Mouse (Mus musculus) heart, adult 11 months (tissue): Measurements from ENCODE around the gene Flt3l.

Experiments
- DNase-seq: peaks from one replicate; pipeline ENCODE4 v3.0.0; 2022

Gene Flt3l

DNA sequence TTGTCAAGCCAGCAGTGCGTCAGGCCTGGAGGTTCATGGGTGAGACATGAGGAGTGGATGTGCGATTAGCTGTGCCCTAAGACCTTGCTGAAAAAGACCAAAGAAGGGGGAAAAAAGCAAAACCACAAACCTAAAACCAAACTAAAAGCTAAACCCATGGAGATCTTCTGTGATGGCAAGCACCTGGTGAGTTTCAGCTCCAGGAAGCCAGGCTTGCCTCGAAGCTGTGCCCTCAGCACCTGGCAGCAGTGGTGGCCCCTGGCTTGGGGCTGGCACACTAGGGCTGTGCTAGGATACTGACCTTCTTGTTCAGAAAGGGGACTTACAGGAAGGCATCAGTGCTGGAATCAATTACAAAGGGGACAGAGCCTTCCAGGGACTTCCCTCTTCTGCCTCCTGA is 5.1 kb upstream of the Flt3l start:
- DNase-seq = no peak

DNA sequence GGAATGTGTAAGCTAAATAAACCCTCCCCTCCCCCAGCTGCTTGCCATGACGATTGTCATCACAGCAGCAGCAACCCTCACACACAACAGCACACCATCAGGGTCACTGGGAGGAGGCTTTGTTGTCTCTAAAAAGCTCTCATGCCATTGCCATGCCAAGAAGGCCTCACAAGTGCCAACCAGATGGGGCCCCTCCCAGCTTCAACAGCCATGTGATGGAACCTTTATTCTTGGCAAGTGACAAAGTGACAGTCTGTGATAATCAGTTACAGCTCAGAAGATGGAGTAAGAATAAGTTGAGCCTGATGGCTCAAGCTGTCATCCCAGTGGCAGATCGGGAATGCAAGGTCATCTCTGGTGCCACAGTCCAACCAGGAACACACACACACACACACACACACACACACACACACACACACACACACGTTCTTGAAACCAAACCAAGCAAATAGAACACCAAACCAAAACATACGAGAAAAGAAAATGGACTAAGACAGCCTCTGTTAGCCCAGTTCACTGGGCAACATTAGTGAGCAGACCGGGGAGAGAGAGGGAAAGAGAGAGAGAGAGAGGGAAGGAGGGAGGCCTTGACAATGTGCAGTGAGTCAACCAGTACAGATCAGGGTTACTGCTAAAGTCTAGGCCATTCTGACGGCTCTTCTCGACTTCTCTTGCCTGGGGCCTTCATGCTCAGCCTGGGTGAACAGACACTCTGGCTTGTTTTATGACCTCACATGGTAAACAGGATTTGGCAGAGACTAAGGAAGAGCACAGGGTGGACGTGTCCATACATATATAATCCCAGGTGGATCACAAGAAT is 3.9 kb upstream of the Flt3l start:
- no peak for DNase-seq

DNA sequence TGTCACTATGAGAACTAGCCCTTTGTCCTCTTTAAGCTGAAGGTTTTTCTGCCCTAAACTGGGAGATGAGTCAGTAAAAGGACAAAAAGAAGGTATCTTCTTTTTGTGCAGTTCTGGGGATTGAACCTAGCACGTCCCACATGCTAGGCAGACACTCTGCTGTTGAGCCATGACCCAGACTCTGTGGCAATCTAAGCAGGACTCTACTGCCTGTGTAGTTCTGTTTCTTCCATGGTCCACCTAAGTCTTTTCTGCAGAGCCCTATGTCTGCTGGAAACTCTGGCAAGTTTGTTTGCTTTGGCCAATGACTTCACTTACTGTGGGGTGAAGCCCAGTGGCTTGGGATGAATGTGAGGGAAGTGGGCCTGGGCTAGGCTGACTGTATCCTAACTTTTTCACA is 2.2 kb upstream of the Flt3l start:
- no peak for DNase-seq

DNA sequence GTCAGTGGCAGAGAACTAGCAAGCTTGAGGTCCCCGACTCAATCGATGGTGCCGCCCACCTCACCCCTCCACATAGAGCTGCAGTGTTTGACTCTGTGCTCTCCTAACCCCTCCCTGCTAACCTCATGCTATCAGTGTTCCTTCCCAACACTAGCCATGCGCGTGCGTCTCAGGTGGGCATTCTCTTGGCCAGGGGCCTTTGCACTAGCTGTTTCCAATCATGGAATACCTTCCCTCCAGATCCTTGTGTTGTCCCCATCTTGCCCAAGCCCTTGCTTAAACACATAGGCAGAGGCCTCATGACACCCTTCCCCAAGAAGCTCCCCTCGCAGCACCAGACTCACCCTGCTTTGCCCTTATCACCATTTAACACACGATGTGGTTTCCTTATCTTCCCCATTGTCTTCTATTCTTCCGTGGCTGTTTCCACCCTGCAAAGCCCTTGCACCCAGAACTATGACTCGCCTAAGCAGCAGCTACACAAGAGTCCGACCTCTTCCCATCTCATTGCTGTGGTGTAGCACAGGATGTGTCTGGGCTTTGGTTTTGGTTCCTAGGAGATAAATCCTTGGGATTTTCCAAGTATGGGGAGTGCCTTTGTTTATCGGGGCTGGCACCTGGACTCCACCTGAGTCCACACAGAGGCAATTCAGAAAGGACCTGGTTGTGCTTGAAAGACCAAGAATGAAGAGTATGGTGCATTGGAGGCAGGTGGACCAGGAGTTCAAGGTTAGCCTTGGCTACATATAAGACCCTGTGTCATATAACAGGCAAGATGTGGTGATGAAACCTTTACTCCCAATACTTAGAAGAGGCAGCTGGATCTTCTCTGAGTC is 1.2 kb upstream of the Flt3l start:
- peak; percentile 92 for DNase-seq

DNA sequence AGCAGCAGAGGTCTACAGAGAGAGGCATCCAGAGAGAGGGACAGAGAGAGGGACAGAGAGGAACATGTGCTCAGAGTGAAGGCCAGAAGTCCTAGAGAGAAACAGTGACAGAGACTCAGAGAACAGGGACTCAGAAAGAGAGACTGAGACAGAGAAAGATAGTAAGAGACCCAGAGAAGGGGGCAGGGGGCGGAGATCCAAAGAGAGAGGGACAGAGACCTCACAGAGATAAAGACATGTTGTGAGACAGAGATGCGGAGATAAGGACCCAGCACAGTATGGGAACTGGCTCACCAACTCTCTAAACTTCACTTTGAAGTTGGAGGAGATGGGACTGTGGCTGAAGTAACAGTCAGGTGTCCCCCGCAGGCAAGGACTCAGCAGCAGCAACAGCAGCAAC is 862 bp downstream of the Flt3l start:
- DNase-seq = peak; percentile 90

DNA sequence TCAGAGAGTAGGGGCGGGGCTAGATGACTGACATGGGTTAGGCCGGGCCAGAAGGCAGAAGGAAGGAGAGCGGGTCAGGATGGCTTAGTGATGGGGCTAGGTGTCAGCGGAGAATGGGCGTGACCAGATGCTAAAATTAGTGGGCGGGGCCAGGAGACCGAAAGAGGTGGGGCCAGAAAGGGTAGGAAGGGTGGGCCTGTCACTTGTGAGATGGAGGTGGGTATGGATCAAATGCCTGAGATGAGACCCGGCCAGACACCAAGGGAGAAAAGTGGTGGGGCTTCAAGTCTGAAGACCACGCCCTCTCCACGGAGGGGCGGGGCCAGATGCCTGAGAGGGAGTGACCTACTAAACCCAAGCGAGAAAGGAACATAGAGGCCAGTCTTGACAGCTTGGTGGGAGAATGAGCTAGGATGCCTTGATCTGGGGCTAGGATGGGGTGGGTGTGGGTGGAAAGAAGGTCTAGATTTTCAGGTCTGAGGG is 1.6 kb downstream of the Flt3l start:
- peak; percentile 97 for DNase-seq

DNA sequence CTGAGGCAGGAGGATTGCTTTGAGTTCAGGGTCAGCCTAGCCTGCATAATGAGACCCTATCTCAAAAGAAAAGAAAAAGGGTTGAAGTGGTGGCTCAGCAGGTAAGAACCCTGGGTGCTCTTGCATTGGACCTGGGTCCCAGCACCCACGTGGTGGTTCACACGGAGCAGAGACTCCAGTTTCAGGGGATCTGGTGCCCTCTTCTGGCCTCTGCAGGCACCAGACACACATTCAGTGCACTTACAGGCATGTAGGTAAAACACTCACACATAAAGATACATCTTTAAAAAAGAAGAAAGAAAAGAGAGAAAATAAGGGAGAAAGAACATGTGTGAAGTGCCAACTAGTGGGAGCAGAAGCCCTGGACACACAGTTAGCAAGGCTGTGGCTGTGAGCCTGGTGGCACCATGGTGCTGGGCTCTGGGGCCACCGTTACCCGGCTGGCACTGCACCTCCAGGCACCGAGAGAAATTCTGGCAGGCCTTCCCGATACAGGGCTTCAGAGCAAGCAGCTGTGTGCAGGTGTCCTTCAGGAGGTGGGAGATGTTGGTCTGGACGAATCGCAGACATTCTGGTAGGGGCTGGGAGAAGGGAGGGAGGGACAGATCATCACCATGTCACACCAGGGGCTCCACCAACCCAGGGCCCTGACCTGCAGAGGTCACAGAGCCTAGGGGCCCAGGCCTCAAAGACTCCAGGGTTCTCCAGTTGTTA is 2.6 kb downstream of the Flt3l start:
- DNase-seq = peak; percentile 91

DNA sequence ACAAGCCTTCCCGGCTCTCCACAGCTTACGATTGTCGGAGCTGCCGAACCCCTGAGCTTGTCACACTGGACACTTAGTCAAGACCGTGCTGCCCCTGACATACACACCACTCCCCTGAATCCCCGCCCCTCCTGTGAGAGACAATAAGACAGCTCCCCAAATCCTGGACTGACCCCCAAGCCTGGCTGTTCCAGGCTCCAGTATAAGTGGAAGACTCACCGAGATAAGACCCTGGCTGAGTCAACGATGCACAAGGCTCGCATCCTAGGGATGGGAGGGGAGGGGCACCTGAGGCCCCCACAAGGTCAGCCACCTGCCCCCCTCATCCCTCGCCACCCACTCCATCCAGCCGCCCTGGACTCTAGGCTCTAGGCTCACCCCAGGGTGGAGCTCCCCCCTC is 4.4 kb downstream of the Flt3l start:
- peak; percentile 92 for DNase-seq

DNA sequence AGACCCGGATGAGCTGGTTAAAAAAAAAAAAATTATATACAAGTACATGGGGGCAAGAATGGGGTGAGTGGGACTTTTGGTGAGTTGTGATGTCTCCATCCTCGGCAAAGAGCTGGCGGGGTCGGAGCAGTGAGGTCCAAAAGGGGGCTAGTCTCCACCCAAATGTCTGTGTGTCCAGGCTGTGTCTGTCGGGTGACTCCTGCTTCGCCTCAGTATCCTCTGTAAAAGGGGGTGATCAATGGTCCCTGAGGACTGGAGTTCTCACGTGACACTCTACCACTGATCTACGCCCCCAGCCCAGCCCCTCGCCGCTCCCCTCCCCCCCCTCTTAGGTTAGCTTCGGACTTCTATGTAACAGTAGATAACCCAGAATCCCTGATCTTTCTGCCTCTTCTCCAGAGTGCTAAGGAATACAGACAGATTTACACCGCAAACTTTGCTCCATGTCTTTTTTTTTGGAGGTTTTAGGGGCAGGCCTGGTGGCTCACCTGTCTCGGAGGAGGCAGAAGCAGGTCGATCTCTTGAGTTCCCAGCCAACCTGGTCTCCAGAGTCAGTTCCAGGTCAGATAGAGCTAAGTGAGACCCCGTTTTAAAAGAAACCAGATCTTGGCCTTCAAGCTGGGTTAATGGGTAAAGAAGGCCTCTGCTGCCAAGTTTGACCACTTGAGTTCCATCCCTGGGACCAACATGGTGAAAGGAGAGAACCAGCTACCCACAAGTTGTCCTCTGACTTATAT is 6.3 kb downstream of the Flt3l start:
- peak; percentile 95 for DNase-seq

DNA sequence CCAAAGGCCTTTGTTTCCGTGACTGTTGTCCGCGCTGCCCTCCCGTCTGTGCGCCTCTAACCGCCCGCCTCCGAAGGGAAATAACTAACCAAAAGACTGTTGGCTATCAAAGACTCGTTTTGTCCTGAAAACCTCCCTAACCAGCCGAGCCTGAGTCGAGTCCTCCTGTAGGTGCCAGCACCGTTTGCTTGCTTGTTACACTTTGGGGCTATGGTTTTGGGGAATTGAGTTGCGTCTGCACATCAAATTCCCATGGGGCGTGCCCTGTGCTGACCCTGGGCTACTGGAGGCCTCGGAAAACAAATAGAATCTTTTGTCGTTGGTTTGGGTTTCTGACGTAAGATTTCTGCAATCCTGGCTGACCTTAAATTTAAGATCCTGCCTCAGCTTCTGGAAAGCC is 6.9 kb downstream of the Flt3l start:
- DNase-seq = no peak

DNA sequence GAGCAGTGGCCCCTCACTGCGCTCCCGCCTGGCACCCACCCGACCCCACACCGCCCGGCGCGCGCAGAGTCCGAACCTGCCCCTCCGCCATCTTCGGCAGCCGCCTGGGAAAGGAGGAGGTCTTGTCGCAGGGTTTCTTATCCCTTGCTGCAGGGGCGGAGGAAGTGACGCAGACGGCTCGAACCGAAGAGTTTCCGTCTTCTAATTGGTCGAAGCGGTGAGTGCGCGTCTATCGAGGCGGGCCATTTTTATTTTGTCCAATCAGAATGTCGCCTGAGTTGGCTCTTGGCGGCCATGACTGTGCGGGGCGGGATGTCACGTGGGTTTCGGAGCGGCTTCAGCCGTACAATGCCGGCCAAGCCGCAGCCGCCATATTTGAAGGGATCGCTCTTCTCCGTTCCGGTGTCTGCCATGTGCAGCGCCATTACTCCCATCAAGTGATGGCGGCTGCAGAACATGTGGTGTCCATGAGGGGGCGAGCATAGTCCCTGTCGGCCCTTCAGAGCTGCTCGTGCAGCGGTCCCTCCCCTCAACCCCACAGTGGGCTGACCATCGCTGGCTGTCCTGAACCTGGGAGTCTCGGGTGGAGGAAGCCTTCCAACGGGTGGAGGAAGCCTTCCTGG is 7.5 kb downstream of the Flt3l start, which contains the start of gene Rpl13a:
Rpl13a (minus strand) TSS at position 138 of the 623 bp plus-strand sequence.
- peak; percentile 100 for DNase-seq

DNA sequence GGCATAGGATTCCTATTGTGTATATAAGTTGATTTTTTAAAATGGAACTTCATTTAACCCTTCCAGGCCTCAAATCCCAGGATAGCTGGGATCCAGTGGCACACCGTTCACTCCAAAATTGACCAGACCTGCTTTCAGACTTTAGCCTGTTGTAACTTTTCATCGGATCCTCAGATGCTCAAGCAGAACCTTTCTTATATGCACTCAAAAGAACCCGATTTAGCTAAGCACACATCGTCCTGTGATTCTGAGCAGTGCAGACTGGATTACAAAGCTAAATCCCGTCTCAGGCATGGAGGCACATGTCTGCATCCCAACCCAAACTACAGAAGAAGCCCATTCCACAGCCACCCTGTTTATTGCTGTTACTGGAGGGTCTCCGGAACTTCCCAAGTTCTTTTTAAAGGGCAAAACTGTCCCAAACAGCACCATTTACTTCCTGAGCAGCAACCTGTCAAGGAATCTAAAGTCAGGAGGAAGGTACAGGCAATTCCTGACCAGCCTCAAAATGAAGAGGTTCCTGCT is 8.5 kb downstream of the Flt3l start:
- no peak for DNase-seq

DNA sequence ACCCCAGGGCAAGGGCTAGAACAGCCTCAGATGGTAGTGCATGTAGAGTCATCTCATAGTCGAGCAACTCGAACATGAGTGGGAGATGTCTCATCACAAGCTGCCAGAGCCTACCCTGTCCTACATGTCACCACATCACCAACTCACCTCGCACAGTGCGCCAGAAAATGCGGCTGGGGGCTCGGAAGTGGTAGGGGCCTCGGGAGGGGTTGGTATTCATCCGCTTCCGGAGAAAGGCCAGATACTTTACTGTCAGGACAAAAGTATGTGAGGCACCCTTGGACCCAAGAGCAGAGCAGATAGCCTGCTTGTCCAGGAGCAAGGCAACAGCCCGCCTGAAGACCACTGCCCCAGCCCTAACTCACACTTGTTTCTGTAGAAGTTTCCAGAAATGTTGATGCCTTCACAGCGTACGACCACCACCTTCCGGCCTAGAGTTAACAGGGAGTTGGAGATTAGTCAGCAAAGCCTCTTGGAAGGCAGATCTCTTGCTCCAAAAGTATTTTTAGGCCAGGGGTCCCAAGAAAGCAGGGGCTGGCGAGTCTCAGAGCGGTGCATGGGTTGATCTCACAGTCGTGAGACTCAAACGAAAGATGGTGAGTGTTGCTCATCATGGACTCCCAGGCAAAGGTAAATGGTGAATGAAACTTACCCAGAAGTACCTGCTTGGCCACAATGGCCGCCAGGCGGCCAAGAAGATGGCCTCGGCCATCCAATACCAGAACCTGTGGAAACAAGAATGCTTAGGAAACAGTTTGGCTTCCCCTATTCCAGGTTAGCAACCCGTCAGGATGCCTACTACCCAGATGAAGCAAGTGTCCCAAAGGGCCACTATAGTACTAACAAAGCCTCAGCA is 9.2 kb downstream of the Flt3l start:
- peak; percentile 90 for DNase-seq

DNA sequence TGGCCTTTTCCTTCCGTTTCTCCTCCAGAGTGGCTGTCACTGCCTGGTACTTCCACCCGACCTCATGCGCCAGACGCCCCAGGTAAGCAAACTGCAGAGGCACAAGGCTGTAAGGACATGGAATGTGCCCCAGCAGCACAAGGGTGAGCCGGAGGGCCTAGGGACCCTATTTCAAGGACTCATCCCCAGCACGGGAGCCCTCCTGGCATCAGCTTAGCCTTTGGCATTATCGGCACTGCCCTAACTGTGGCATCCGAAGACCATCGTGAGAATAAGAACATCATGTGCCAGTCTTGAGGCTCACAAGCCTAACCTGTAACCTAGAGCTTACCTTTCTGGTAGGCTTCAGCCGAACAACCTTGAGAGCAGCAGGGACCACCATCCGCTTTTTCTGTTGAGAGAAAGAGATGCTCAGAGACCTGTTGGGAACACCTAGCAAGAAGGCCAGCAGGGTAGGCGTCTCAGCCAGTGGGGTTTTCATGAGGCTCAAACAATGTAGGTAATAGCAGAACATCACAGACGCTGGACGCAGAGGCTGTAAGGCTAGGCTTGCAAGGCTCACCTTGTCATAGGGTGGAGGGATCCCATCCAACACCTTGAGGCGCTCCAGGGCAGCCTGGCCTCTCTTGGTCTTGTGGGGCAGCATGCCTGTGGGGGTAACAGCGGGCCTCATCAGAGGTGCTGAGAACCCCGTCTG is 9.9 kb downstream of the Flt3l start:
- DNase-seq = peak; percentile 95

DNA sequence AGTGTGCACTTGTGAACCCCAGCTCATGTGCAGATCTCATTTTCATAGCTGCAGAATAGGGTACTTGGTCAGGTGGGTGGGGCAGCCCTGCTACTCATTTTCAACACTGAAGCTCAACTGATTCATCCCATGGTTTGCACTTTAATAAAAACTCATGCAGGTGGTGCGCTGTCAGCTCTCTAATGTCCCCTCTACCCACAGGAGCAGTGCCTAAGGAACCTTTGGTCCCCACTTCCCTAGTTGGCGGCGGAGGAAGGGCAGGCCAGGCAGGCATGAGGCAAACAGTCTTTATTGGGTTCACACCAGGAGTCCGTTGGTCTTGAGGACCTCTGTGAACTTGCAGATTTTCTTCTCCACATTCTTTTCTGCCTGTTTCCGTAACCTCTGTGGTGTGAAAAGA is 10.6 kb downstream of the Flt3l start:
- DNase-seq = peak; percentile 90

DNA sequence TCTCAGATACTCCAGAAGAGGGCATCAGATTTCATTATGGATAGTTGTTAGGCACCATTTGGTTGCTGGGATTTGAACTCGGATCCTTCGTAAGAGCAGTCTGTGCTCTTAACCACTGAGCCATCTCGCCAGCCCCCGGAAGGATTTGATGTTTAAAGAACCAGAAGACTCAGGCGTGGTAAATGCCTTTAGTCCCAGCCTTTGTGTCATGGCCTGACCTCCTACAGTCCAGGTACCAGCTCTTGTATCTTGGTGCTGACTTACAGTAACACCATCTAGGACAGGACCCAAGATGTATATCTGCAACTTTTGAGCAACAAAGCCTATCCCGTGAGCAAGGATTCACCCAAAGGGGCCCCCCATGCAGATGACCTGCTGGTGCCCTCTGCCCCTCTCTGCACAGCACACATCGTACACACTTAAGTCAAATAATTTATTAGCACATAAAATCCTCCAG is 11.1 kb downstream of the Flt3l start:
- DNase-seq = no peak

DNA sequence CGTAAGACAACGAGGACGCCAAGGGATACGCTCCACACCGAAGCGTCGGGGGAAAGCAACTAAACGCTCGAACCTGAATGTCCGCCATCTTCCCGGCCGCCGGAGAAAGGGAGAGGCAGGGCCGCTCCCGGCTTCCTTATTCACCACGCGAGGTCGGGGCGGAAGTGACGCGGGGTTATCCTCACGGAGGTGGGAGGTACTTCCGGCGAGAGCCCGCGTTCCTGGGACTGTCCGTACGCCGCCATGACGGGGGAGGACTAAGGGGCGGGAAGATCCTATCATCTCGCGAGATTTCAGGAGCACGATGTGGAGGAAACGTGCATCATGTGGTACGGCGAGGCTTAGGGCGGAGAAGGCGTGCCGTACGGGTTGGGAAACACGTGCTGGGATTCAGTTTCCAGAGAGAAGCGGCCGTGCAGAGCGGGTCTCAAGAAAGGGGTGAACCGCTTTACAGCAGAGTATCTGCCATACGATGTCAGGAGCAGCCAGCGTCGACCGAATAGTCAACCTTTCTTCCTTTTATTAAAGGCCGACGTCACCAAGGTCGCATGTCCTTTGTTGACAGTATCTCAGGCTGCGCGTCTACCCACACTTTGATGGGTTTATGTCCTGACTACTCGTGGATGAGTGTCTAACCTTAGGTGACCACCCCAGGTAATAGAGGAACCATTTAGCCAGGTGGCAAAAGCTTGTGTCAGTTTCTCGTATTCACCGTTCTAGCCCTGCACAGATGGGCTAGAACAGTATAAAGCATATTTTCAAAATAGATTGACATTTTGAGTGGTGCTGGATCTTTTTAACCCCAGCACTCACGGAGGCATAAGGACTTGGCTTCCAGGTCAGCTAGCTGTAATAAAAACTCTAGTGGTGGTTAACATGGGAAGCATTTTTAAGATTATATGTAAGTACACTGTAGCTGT is 11.7 kb downstream of the Flt3l start, which contains the start of gene Rps11:
Rps11 (minus strand) TSS at position 216 of the 920 bp plus-strand sequence.
- DNase-seq = peak; percentile 100

DNA sequence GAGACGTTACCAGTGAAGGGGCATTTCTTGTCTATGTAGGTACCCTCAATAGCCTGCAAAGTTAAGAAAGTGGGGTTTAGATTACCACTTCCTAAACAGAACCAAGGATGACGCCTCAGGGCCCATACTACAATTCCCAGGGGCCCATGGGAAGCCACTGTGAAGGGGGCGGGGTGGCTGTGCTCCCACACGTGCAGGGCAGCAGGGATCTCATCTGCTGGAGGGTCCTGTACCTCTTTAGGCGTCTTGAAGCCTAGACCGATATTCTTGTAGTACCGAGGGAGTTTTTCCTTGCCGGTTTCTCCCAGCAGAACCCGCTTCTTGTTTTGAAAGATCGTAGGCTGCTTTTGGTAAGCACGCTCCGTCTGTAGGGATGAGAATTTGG is 13.1 kb downstream of the Flt3l start:
- DNase-seq = peak; percentile 94
